Mouse (Mus musculus) MEL (cell line): ENCODE data around the gene Pla2g6. TPM values are rescaled to one million over a fixed set of nuclear protein-coding genes. Genes with fewer than 3 reads are reported as not detected.

Source experiments
- DNase-seq: peaks from one replicate; pipeline ENCODE4 v3.0.0; 2011; ENCODE audit warnings: low read depth, low spot score
- H3K27ac ChIP-seq: 2 replicates; pipeline ENCODE4 v1.5.1; 2012; ENCODE audit warnings: low read depth, mild to moderate bottlenecking, control low read depth, low read length, moderate library complexity; ENCODE audit not compliant: control insufficient read depth
- H3K27me3 ChIP-seq, 2 experiments: fragments of 150-350 bp in 1 of 2; sonication (generic) in 1 of 2; 2 replicates each; pipeline ENCODE4 v1.6.1; 2012; ENCODE audit warnings: low read length in 2 of 2, mild to moderate bottlenecking in 2 of 2, improper control_type of control experiment in 1 of 2, moderate library complexity in 1 of 2; ENCODE audit not compliant: insufficient read depth in 2 of 2, control insufficient read depth in 1 of 2
- H3K36me3 ChIP-seq, 2 experiments: 2 replicates each; pipeline ENCODE4 v1.6.1; 2012 to 2014; ENCODE audit warnings: low read length in 2 of 2, improper control_type of control experiment in 1 of 2, inconsistent platforms in 1 of 2, mild to moderate bottlenecking in 1 of 2; ENCODE audit not compliant: insufficient read depth in 2 of 2, control insufficient read depth in 1 of 2
- H3K4me1 ChIP-seq, 2 experiments: fragments of 150-350 bp in 1 of 2; sonication (generic) in 1 of 2; 2 replicates each; pipeline ENCODE4 v1.6.1; 2012; ENCODE audit warnings: low read length in 2 of 2, improper control_type of control experiment in 1 of 2, mild to moderate bottlenecking in 1 of 2; ENCODE audit not compliant: insufficient read depth in 2 of 2, control insufficient read depth in 1 of 2
- H3K4me3 ChIP-seq, 2 experiments: fragments of 150-350 bp in 1 of 2; sonication (generic) in 1 of 2; 2 replicates each; pipeline ENCODE4 v1.5.1; 2012; ENCODE audit warnings: low read depth in 2 of 2, low read length in 2 of 2, mild to moderate bottlenecking in 2 of 2, moderate library complexity in 2 of 2, control low read depth in 1 of 2, improper control_type of control experiment in 1 of 2; ENCODE audit not compliant: control insufficient read depth in 1 of 2, insufficient read depth in 1 of 2
- H3K79me2 ChIP-seq: 2 replicates; pipeline ENCODE4 v1.6.1; 2012; ENCODE audit warnings: mild to moderate bottlenecking, low read length, moderate library complexity; ENCODE audit not compliant: control insufficient read depth, poor library complexity, insufficient read depth
- H3K9ac ChIP-seq: 2 replicates; pipeline ENCODE4 v1.6.1; 2012; ENCODE audit warnings: low read depth, mild to moderate bottlenecking, control low read depth, low read length, moderate library complexity; ENCODE audit not compliant: control insufficient read depth, poor library complexity, severe bottlenecking
- H3K9me3 ChIP-seq: fragments of 150-350 bp; sonication (generic); replicated peaks from 2 replicates; pipeline ENCODE4 v1.6.1; 2012; ENCODE audit warnings: mild to moderate bottlenecking, low read length, improper control_type of control experiment, moderate library complexity; ENCODE audit not compliant: insufficient read depth
- CHD2 ChIP-seq: IDR thresholded peaks from 2 replicates; pipeline ENCODE4 v1.6.1; 2011; ENCODE audit warnings: low read length, improper control_type of control experiment
- E2F4 ChIP-seq: IDR thresholded peaks from 2 replicates; pipeline ENCODE4 v1.6.1; 2011; ENCODE audit warnings: low read depth, low read length, improper control_type of control experiment, borderline replicate concordance
- GABPA ChIP-seq: IDR thresholded peaks from 2 replicates; pipeline ENCODE4 v1.6.1; 2012; ENCODE audit warnings: low read depth, mild to moderate bottlenecking, inconsistent platforms, low read length, improper control_type of control experiment, moderate library complexity
- GATA1 ChIP-seq: IDR thresholded peaks from 2 replicates; pipeline ENCODE4 v1.6.1; 2011; ENCODE audit warnings: low read depth, low read length, improper control_type of control experiment
- MEF2A ChIP-seq: IDR thresholded peaks from 2 replicates; pipeline ENCODE4 v1.6.1; 2014; ENCODE audit warnings: low read depth, mild to moderate bottlenecking, inconsistent platforms, low read length, improper control_type of control experiment; ENCODE audit not compliant: poor library complexity, insufficient replicate concordance, severe bottlenecking; ENCODE audit errors: extremely low read depth
- MYB ChIP-seq: IDR thresholded peaks from 2 replicates; pipeline ENCODE4 v1.6.1; 2011; ENCODE audit warnings: mild to moderate bottlenecking, low read depth, low read length, improper control_type of control experiment
- NELFE ChIP-seq: IDR thresholded peaks from 2 replicates; pipeline ENCODE4 v1.6.1; 2011; ENCODE audit warnings: low read depth, low read length, improper control_type of control experiment
- POLR2AphosphoS2 ChIP-seq: IDR thresholded peaks from 2 replicates; pipeline ENCODE4 v1.6.1; 2011; ENCODE audit warnings: low read length, improper control_type of control experiment
- SIN3A ChIP-seq: IDR thresholded peaks from 2 replicates; pipeline ENCODE4 v1.6.1; 2012; ENCODE audit warnings: low read length, improper control_type of control experiment, inconsistent platforms
- SMC3 ChIP-seq: IDR thresholded peaks from 2 replicates; pipeline ENCODE4 v1.6.1; 2011; ENCODE audit warnings: low read depth, low read length, improper control_type of control experiment
- TCF12 ChIP-seq: IDR thresholded peaks from 2 replicates; pipeline ENCODE4 v1.6.1; 2014; ENCODE audit warnings: low read depth, mild to moderate bottlenecking, inconsistent platforms, low read length, improper control_type of control experiment, moderate library complexity
- UBTF ChIP-seq: IDR thresholded peaks from 2 replicates; pipeline ENCODE4 v1.6.1; 2012; ENCODE audit warnings: low read depth, mild to moderate bottlenecking, inconsistent platforms, low read length, improper control_type of control experiment, moderate library complexity, borderline replicate concordance; ENCODE audit not compliant: insufficient read depth
- USF2 ChIP-seq, 2 experiments: IDR thresholded peaks; 2 replicates each; pipeline ENCODE4 v1.6.1; 2011 to 2012; ENCODE audit warnings: improper control_type of control experiment in 2 of 2, low read length in 2 of 2, borderline replicate concordance in 1 of 2, inconsistent platforms in 1 of 2, low read depth in 1 of 2, mild to moderate bottlenecking in 1 of 2; ENCODE audit not compliant: insufficient read depth in 1 of 2
- ZMIZ1 ChIP-seq: IDR thresholded peaks from 2 replicates; pipeline ENCODE4 v1.6.1; 2012; ENCODE audit warnings: low read depth, mild to moderate bottlenecking, inconsistent platforms, low read length, improper control_type of control experiment, moderate library complexity
- polyA plus RNA-seq, 2 experiments: library from polyadenylated mRNA; stranded (reverse) in 1 of 2; unstranded in 1 of 2; fragments of >175 nt in 1 of 2; fragments of >200 nt in 1 of 2; gene quantifications; 2 replicates each; pipeline versions ENCODE4 v1.2.1 to v1.2.4; 2012; ENCODE audit warnings: low replicate concordance in 2 of 2, low read depth in 1 of 2; ENCODE audit not compliant: insufficient read length in 2 of 2, insufficient read depth in 1 of 2, missing spikeins in 1 of 2
- total RNA-seq: library from RNA; depleted of rRNA; stranded (reverse); fragments of 300-350 nt; gene quantifications from 2 replicates; pipeline ENCODE4 v1.2.3, GENCODE M21; 2012

The Pla2g6 gene
- total and polyA plus RNA-seq, 3 experiments, result 11.8 to 24.7 TPM; not detected in 1

GRCm38 (mm10) chr15:79288387-79288786 is 39.8 kb downstream of the Pla2g6 start:
- Histone ChIP-seq H3K27me3 (no peaks in the 10 kb centered on the region), H3K4me3 (no peak overlapping the region), H3K27ac (no peak overlapping the region), H3K36me3 (no peaks in the 10 kb centered on the region), H3K4me1 (no peaks in the 10 kb centered on the region), H3K9ac (no peak overlapping the region), H3K9me3 (no peaks in the 10 kb centered on the region), H3K79me2 (no peaks in the 10 kb centered on the region)
- TF ChIP-seq MYB, result no peak
- TF ChIP-seq TCF12, result no peak
- no peak for TF ChIP-seq USF2 (IDR thresholded peaks at IDR 0.05; ENCODE audit: borderline replicate concordance in 1 of 2, insufficient read depth in 1 of 2, low read depth in 1 of 2, low read length in 2 of 2)
- no peak for TF ChIP-seq MEF2A
- TF ChIP-seq POLR2AphosphoS2, result no peak
- no peak for TF ChIP-seq SMC3
- TF ChIP-seq ZMIZ1, result no peak
- no peak for TF ChIP-seq NELFE
- no peak for TF ChIP-seq CHD2
- no peak for DNase-seq

GRCm38 (mm10) chr15:79287091-79287490 is 41.1 kb downstream of the Pla2g6 start:
- no peak for DNase-seq
- H3K27me3 ChIP-seq, result no peaks in the 10 kb centered on the region
- no peak overlapping the region for H3K27ac ChIP-seq
- TF ChIP-seq GABPA, result no peak
- TF ChIP-seq ZMIZ1, result no peak
- TF ChIP-seq E2F4, result no peak
- no peak for TF ChIP-seq UBTF
- TF ChIP-seq SIN3A, result no peak
- TF ChIP-seq CHD2, result no peak
- TF ChIP-seq GATA1, result no peak
- TF ChIP-seq USF2 (IDR thresholded peaks at IDR 0.05; ENCODE audit: borderline replicate concordance in 1 of 2, insufficient read depth in 1 of 2, low read depth in 1 of 2, low read length in 2 of 2), result no peak
- TF ChIP-seq POLR2AphosphoS2, result no peak
- TF ChIP-seq, all 39 proteins: peak for 0
- Histone ChIP-seq H3K79me2 (no peaks in the 10 kb centered on the region), H3K4me1 (no peaks in the 10 kb centered on the region; a peak in 1 of 4 replicates), H3K9me3 (no peaks in the 10 kb centered on the region), H3K36me3 (peaks cover 0 to 2% of the 10 kb centered on the region in 2 experiments; a peak in 1 of 4 replicates), H3K4me3 (no peak overlapping the region), H3K9ac (no peak overlapping the region)

GRCm38 (mm10) chr15:79286141-79286540 is 42.0 kb downstream of the Pla2g6 start:
- DNase-seq, result no peak
- H3K79me2 ChIP-seq, result no peaks in the 10 kb centered on the region
- peaks cover 3 to 7% of the 10 kb centered on the region in 2 experiments; a peak in 3 of 4 replicates for H3K4me1 ChIP-seq
- H3K27ac ChIP-seq, result no peak overlapping the region
- H3K9ac ChIP-seq, result no peak overlapping the region
- peaks cover 0 to 9% of the 10 kb centered on the region in 2 experiments; a peak in 2 of 4 replicates for H3K36me3 ChIP-seq
- no peak overlapping the region for H3K4me3 ChIP-seq
- H3K27me3 ChIP-seq, result no peaks in the 10 kb centered on the region
- no peaks in the 10 kb centered on the region for H3K9me3 ChIP-seq
- TF ChIP-seq NELFE, result no peak
